Mouse (Mus musculus): ENCODE measurements around the gene Enpp3.
A peak's percentile ranks its signal among the peaks of the same experiment; 100 is the strongest.

The Enpp3 gene

DNA sequence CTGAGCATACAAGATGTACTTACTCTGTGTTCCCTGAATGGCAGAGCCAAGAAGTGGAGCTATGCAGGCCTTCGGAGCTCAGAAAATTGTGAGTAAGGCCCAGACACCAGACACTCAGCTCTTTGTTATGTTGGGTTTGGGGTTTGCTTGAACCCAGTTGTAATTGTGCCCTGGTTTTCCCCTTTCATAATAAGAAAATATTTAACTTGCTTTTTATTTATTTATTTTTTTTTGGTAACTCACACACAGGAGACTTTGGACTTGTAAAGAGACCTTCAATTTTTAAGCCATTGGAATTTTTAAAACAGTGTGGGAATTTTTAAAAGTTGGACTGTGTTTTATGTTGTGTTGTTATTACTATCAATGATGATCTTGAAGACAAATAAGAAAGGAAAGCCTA is at the start of gene Enpp3:
Gene Enpp3 (minus strand): TSS at position 148 of the 400 bp plus-strand sequence.
- no peak for DNase-seq (ENCODE audit: inconsistent age in 2 of 2, low spot score in 1 of 2)

GRCm38 (mm10) chr10:24888343-24888742 is 45.7 kb upstream of the Enpp3 start:
- no peak for DNase-seq (ENCODE audit: inconsistent age in 2 of 2, low spot score in 1 of 2)

- no peak for DNase-seq (ENCODE audit: inconsistent age in 2 of 2, low spot score in 1 of 2)
Observed at GRCm38 (mm10) chr10:24886008-24886407, 43.4 kb upstream of the Enpp3 start.

- DNase-seq (ENCODE audit: inconsistent age in 2 of 2, low spot score in 1 of 2), result no peak
Observed at GRCm38 (mm10) chr10:24873624-24874023, 31.0 kb upstream of the Enpp3 start.

DNA sequence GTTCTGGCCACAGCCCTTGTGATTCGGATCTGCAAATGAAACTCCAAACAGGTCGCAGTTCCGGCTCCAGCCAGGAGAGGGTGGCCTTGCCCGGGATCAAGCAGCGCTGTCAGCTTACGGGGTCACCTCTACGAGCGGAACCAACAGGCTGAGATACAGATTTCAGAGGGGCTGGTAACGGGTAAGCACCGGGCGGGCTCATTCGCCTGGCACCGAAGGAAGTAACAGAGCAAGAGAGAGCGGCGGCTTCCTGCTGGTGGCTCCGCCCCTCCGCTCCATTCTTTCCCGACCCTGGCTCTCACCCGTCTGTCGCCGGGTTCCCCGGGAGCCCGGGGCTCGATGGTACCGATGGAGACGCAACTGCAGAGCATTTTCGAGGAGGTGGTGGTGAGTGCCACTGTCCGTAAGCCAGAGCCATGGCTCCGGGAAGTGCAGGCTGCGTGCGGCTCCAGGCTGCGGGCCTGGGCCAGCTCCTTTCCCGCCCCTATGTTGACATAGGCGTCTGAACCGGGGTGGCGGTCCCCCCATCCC is 27.2 kb upstream of the Enpp3 start, which contains the start of gene Med23:
Gene Med23 (plus strand): TSS at position 227 of the 531 bp plus-strand sequence.
- DNase-seq (ENCODE audit: inconsistent age in 2 of 2, low spot score in 1 of 2), result peak; percentile 97 to 100

GRCm38 (mm10) chr10:24864434-24864833 is 21.8 kb upstream of the Enpp3 start:
- DNase-seq (ENCODE audit: inconsistent age in 2 of 2, low spot score in 1 of 2), result peak in 1 of 2 experiments; percentile 38

GRCm38 (mm10) chr10:24863146-24863545 is 20.5 kb upstream of the Enpp3 start:
- DNase-seq (ENCODE audit: inconsistent age in 2 of 2, low spot score in 1 of 2), result no peak

- DNase-seq (ENCODE audit: inconsistent age in 2 of 2, low spot score in 1 of 2), result no peak
Observed at GRCm38 (mm10) chr10:24841998-24842397, 625 bp downstream of the Enpp3 start.

DNA sequence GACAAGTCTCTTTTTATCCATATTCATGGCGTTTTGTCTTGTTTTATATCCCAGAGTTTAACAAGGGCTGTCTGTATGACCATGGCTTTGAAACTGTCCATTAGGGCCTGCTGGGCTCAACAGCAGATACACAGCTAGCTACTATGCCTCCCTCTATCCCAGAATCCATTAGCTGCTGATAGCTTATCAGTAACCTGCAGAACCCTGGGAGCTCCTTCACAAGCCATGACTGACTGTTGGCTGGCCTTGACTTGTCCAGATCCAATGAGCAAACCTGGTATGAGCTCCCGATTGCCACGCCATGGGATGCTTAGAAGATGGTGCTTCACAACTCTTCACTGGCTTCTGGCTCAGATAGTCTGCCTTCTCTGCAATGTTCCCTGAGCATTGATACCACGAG is 1.8 kb downstream of the Enpp3 start:
- DNase-seq (ENCODE audit: inconsistent age in 2 of 2, low spot score in 1 of 2), result no peak

- DNase-seq (ENCODE audit: inconsistent age in 2 of 2, low spot score in 1 of 2), result peak in 1 of 2 experiments; percentile 31
Observed at GRCm38 (mm10) chr10:24836366-24837038, 6.1 kb downstream of the Enpp3 start.

GRCm38 (mm10) chr10:24835702-24836342 is 6.8 kb downstream of the Enpp3 start:
- peak in 1 of 2 experiments; percentile 42 for DNase-seq (ENCODE audit: inconsistent age in 2 of 2, low spot score in 1 of 2)

DNA sequence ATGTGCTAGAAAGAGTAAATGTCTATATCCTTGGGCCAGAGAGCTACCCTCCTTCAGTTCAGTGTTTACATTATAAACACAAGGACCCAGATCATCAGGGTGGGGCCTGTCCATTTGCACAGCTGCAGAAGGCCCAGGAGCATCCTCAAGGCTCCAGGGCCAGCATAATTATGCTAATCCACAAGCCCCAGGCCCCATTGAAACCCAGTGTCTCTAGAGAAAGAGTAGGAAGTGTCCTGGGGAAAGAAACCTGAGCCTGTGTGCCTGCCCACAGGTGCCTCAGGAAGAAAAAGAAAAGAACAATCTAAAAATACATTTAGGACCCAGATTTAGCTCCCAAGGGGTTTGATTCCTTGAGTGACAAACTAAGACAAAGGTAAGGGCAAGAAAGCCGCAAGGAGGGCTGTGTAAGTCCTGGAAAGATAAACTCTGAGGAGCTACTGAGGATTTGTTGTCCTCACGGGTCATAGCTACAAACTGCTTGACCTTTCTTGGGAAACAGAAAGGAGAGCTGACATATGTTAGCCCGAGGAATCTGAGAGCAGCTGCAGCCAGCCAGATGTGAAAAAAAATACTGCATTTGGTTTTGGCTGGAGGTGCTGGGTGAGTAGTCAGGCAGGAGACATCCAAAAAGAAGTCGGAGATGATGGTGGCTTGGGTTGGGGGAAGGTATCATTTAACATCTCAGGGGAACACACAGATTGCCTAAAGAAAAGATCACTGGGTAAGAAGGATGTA is 7.8 kb downstream of the Enpp3 start:
- DNase-seq (ENCODE audit: inconsistent age in 2 of 2, low spot score in 1 of 2), result no peak

GRCm38 (mm10) chr10:24832306-24832705 is 10.3 kb downstream of the Enpp3 start:
- DNase-seq (ENCODE audit: inconsistent age in 2 of 2, low spot score in 1 of 2), result no peak

- DNase-seq (ENCODE audit: inconsistent age in 2 of 2, low spot score in 1 of 2), result no peak
Observed at GRCm38 (mm10) chr10:24831377-24832095, 11.1 kb downstream of the Enpp3 start.

GRCm38 (mm10) chr10:24830448-24830847 is 12.2 kb downstream of the Enpp3 start:
- DNase-seq (ENCODE audit: inconsistent age in 2 of 2, low spot score in 1 of 2), result no peak

DNA sequence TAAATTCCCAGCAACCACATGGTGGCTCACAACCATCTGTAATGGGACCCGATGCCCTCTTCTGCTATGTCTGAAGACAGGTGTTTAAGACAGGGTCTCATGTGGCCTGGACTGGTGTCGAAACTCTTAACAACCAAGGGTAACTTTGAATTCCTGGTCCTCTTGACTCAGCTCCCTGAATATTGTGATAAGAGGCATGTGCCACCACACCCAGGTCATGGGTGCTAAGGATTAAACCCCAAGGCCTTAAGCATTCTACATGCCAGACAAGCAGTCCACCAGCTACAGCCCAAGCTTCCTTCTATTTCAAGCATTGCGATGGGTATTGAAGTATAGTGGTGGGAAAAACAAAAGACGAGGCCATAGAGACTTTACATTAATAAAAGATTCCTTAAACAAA is 14.5 kb downstream of the Enpp3 start:
- no peak for DNase-seq (ENCODE audit: inconsistent age in 2 of 2, low spot score in 1 of 2)

DNA sequence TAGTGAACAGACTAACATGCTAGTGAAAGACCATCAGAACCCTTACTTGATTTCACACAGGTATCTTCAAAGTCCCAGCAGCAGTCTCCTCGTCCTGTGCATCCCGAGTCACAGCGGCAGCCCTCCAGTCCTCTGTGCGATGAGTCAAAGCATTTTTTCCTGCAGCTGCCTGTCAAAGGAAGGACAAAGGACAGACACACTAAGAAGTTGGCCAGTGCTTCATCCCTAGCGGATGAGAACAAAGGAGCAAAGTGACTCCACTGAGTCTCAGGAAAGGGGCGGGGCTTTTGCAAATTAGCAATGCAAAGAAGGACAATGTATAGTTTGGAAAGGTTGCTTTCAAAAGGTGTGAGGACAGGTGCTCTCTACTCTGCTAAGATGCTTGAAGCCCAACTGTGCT is 16.5 kb downstream of the Enpp3 start:
- peak in 1 of 2 experiments; percentile 34 for DNase-seq (ENCODE audit: inconsistent age in 2 of 2, low spot score in 1 of 2)

- no peak for DNase-seq (ENCODE audit: inconsistent age in 2 of 2, low spot score in 1 of 2)
Observed at GRCm38 (mm10) chr10:24825456-24826081, 17.1 kb downstream of the Enpp3 start.

- DNase-seq (ENCODE audit: inconsistent age in 2 of 2, low spot score in 1 of 2), result no peak
Observed at GRCm38 (mm10) chr10:24824621-24825020, 18.0 kb downstream of the Enpp3 start.

- DNase-seq (ENCODE audit: inconsistent age in 2 of 2, low spot score in 1 of 2), result no peak
Observed at GRCm38 (mm10) chr10:24823697-24824535, 18.7 kb downstream of the Enpp3 start.

All from adrenal gland, adult (tissue).